Mouse (Mus musculus) liver, embryonic 14.5 days (tissue): Measurements from ENCODE around the gene Josd2. TPM values are rescaled to one million over a fixed set of nuclear protein-coding genes. Genes with fewer than 3 reads are reported as not detected.

Experiments used
- ATAC-seq: fragments of 200-750 bp; cut with Nextera tagmentation; 2 replicates; pipeline ENCODE4 v1.8.0; 2017; ENCODE audit warnings: moderate number of reproducible peaks, mild to moderate bottlenecking, moderate library complexity; ENCODE audit not compliant: insufficient read depth
- DNase-seq, 3 experiments: peaks; one replicate each; pipeline ENCODE4 v3.0.0-alpha.2; 2012 to 2013; ENCODE audit warnings: low read depth in 3 of 3, low spot score in 3 of 3
- H3K27ac ChIP-seq: fragments of 300-500 bp; sonication (generic); 2 replicates; pipeline ENCODE4 v1.5.1; 2014; ENCODE audit warnings: moderate library complexity, mild to moderate bottlenecking, control low read depth, inconsistent platforms
- H3K27me3 ChIP-seq: fragments of 300-500 bp; sonication (generic); 2 replicates; pipeline ENCODE4 v1.6.1; 2014; ENCODE audit warnings: mild to moderate bottlenecking, low read length, moderate library complexity; ENCODE audit not compliant: control insufficient read depth, insufficient read depth
- H3K36me3 ChIP-seq: fragments of 300-500 bp; sonication (generic); replicated peaks from 2 replicates; pipeline ENCODE4 v1.6.1; 2014; ENCODE audit warnings: low read depth; ENCODE audit not compliant: control insufficient read depth, insufficient read depth
- H3K4me1 ChIP-seq, 2 experiments: fragments of 200-500 bp in 1 of 2; fragments of 300-500 bp in 1 of 2; sonication (generic) in 1 of 2; replicated peaks; 2 replicates each; pipeline ENCODE4 v1.6.1; 2012 to 2014; ENCODE audit warnings: antibody characterized with exemption in 1 of 2, inconsistent platforms in 1 of 2, low read length in 1 of 2; ENCODE audit not compliant: control insufficient read depth in 2 of 2, insufficient read depth in 2 of 2
- H3K4me2 ChIP-seq: fragments of 300-500 bp; sonication (generic); 2 replicates; pipeline ENCODE4 v1.6.1; 2014; ENCODE audit warnings: low read depth, mild to moderate bottlenecking, control low read depth, moderate library complexity
- H3K4me3 ChIP-seq, 2 experiments: fragments of 200-500 bp in 1 of 2; fragments of 300-500 bp in 1 of 2; sonication (generic) in 1 of 2; 2 replicates each; pipeline ENCODE4 v1.5.1; 2012 to 2014; ENCODE audit warnings: low read depth in 2 of 2, low read length in 2 of 2, mild to moderate bottlenecking in 2 of 2, control low read depth in 1 of 2, inconsistent platforms in 1 of 2, moderate library complexity in 1 of 2; ENCODE audit not compliant: insufficient read depth in 1 of 2
- H3K9ac ChIP-seq: fragments of 300-500 bp; sonication (generic); replicated peaks from 2 replicates; pipeline ENCODE4 v1.6.1; 2014; ENCODE audit warnings: mild to moderate bottlenecking, control low read depth, moderate library complexity
- H3K9me3 ChIP-seq: fragments of 300-500 bp; sonication (generic); 2 replicates; pipeline ENCODE4 v1.6.1; 2016; ENCODE audit warnings: low read length, mixed read lengths; ENCODE audit not compliant: control insufficient read depth
- CTCF ChIP-seq: IDR thresholded peaks from 2 replicates; pipeline ENCODE4 v1.5.1; 2016; ENCODE audit warnings: antibody characterized with exemption, low read depth, control low read depth
- EP300 ChIP-seq: IDR thresholded peaks from 2 replicates; pipeline ENCODE4 v1.6.1; 2016; ENCODE audit warnings: antibody characterized with exemption, low read depth
- WGBS: fragments of 180-500 bp; shearing (Covaris S2); extraction: QIAGEN DNeasy Blood & Tissue Kit; methylation state at CpG from one replicate; pipeline ENCODE4 v1.1.7; 2014; ENCODE audit not compliant: insufficient replicate concordance; 5-methylcytosine and 5-hydroxymethylcytosine counted together
- polyA plus RNA-seq, 2 experiments: library from polyadenylated mRNA; depleted of rRNA in 1 of 2; stranded (reverse) in 1 of 2; unstranded in 1 of 2; fragments of >200 nt; fragmentation: Nextera tagmentation in 1 of 2; extraction: Ambion mirVana in 1 of 2; gene quantifications; 2 replicates each; pipeline versions ENCODE4 v1.2.1 to v1.2.3; 2012 to 2014

The Josd2 gene
- polyA plus RNA-seq, 2 experiments = 155 to 212 TPM

DNA sequence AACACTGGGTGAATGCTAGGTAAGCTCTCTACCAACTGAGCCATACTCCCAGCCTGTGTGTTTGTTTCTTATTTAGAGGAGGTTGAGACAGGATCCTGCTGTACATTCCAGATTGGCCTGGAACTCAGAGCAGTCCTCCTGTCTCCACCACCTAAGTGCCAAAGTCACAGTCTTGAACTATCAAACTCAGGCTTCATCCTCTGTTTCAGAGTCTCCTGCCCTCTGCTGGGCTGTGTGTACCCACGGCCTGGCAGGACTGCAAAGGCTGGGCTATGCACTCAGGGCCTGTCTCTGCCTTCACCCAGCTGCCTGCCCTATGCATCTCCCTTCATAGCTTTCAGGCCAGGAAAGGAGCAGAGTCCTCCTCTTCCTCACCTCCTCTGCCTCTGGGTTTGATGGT is 31.5 kb upstream of the Josd2 start:
- H3K27ac ChIP-seq = no peak overlapping the region
- H3K4me1 ChIP-seq = peaks cover 8 to 14% of the 10 kb centered on the region in 2 experiments
- H3K9ac ChIP-seq = no peak overlapping the region
- WGBS = 5% methylated on average over 1 of the region's 1 CpGs
- no peaks in the 10 kb centered on the region for H3K36me3 ChIP-seq
- TF ChIP-seq EP300 = no peak
- TF ChIP-seq CTCF = peak; percentile 52
- peaks cover 32% of the 10 kb centered on the region for H3K27me3 ChIP-seq
- no peak overlapping the region for H3K4me3 ChIP-seq
- DNase-seq (no peak), ATAC-seq (no peak)
- no peaks in the 10 kb centered on the region for H3K9me3 ChIP-seq
- no peak overlapping the region for H3K4me2 ChIP-seq

DNA sequence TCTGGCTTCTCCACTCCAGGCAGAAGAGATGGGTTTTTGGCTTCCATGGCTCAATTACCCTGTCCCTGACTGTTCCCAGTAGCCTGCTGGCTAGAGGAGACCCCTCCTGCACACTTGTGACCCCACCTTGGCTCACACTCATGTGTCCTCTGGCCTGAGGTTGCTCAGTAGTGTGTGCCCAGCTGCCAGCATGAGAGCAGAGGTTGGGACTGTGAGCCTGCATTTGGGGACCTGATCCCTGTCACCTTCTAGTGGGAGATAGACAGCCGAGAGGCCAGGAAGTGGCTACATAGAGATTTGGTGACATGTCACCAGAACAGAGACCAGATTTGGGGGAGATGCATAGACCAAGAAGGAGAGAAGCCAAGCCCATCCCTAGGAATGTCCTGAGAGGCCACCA is 30.6 kb upstream of the Josd2 start:
- no peak for ATAC-seq
- no peak overlapping the region for H3K9ac ChIP-seq
- no peaks in the 10 kb centered on the region for H3K9me3 ChIP-seq
- H3K4me1 ChIP-seq = peaks cover 8 to 14% of the 10 kb centered on the region in 2 experiments
- 22% methylated on average over 1 of the region's 1 CpGs for WGBS
- H3K27me3 ChIP-seq = peaks cover 32% of the 10 kb centered on the region
- H3K27ac ChIP-seq = no peak overlapping the region
- no peak overlapping the region for H3K4me2 ChIP-seq
- H3K4me3 ChIP-seq = no peak overlapping the region
- no peaks in the 10 kb centered on the region for H3K36me3 ChIP-seq
- TF ChIP-seq CTCF (no peak), EP300 (no peak)
- DNase-seq = no peak

DNA sequence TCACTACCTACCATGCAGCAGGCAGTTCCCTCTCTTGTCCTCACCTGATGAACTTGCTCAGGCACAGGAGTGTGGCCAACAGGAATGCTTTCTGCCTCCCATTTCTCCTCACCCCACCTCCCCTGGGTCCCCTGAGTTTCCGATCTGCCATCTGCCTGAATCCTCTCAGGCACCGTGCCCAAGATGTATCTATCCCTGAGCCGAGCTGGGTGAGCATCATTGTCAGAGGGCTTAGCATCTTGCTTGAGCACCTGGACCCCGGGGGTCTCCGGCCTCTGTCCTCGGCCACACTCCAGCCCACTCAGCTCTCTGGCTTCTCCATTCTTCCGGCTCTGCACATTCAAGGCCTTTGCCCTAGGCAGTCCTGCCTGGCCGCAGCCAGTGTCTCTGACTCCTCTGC is 29.8 kb upstream of the Josd2 start:
- WGBS = 55% methylated on average over 8 of the region's 8 CpGs
- ATAC-seq = no peak
- Histone ChIP-seq H3K9ac (no peak overlapping the region), H3K4me3 (no peak overlapping the region), H3K36me3 (no peaks in the 10 kb centered on the region), H3K4me1 (peaks cover 8 to 14% of the 10 kb centered on the region in 2 experiments), H3K27ac (no peak overlapping the region), H3K9me3 (no peaks in the 10 kb centered on the region), H3K4me2 (no peak overlapping the region), H3K27me3 (peaks cover 36% of the 10 kb centered on the region)
- TF ChIP-seq CTCF = no peak
- no peak for TF ChIP-seq EP300
- DNase-seq = no peak

DNA sequence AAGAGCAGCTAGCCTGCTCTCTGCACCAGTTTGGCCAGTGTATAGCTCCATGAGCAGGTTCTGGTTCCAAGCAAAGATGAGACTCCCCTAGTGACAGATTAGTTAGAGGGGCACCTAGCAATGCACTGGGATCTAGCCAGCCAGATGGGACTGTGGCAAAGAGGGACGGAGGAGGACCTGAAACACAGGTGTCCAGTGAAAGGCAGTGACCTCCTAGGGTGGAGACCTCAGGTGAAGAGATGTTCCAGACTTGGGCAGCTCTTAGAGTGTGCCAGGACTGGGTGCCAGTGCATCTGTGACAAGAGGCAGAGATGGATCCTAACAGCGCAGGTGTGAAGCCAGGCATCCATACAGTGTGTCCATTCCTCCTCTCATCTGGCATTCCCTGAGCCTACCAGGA is 28.1 kb upstream of the Josd2 start:
- no peaks in the 10 kb centered on the region for H3K9me3 ChIP-seq
- no peak overlapping the region for H3K4me2 ChIP-seq
- no peaks in the 10 kb centered on the region for H3K36me3 ChIP-seq
- TF ChIP-seq EP300 = no peak
- TF ChIP-seq CTCF = no peak
- peaks cover 0 to 2% of the 10 kb centered on the region in 2 experiments; a peak in 3 of 4 replicates for H3K4me1 ChIP-seq
- DNase-seq (no peak), ATAC-seq (no peak)
- 55% methylated on average over 2 of the region's 2 CpGs for WGBS
- no peak overlapping the region for H3K27ac ChIP-seq
- H3K4me3 ChIP-seq = no peak overlapping the region
- H3K9ac ChIP-seq = no peak overlapping the region
- peaks cover 54% of the 10 kb centered on the region for H3K27me3 ChIP-seq

DNA sequence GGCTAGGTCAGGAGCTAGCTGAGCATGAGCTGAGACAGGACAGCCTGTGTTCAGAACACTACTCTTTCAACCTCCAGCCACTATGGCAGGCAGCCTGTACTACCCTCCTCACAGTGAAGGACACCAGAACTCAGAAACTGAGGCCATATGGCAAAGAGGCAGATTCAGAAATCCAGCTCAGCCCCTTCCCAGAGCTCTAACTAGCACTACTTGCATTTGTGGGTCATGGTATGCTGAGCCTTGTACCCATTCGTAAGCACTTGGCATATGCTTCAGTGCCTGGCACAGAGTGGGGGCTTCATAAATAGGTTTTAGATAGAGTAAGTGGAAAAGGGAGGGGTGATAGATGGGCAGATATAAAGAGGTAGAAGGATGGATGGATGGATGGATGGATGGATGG is 27.3 kb upstream of the Josd2 start:
- 49% methylated on average over 1 of the region's 1 CpGs for WGBS
- no peak for ATAC-seq
- Histone ChIP-seq H3K4me3 (no peak overlapping the region), H3K9ac (no peak overlapping the region), H3K9me3 (no peaks in the 10 kb centered on the region), H3K4me2 (no peak overlapping the region), H3K4me1 (peaks cover 0 to 2% of the 10 kb centered on the region in 2 experiments; a peak in 3 of 4 replicates), H3K27me3 (peaks cover 62% of the 10 kb centered on the region), H3K36me3 (no peaks in the 10 kb centered on the region), H3K27ac (no peak overlapping the region)
- no peak for DNase-seq
- TF ChIP-seq EP300 = no peak
- no peak for TF ChIP-seq CTCF
